Mouse (Mus musculus) bone marrow macrophage, adult 2 months (primary cell): Measurements from ENCODE around the gene Uchl4. TPM values are rescaled to one million over a fixed set of nuclear protein-coding genes. Genes with fewer than 3 reads are reported as not detected.
A peak's percentile ranks its signal among the peaks of the same experiment; 100 is the strongest.

ENCODE experiments used
- H3K27ac ChIP-seq: 2 replicates; pipeline ENCODE4 v1.5.1; 2012; ENCODE audit warnings: low read depth, low read length; ENCODE audit not compliant: insufficient read depth
- H3K4me1 ChIP-seq: 2 replicates; pipeline ENCODE4 v1.6.1; 2012; ENCODE audit warnings: low read length; ENCODE audit not compliant: control insufficient read depth, insufficient read depth
- H3K4me3 ChIP-seq: 2 replicates; pipeline ENCODE4 v1.5.1; 2012; ENCODE audit warnings: mild to moderate bottlenecking, low read length, moderate library complexity; ENCODE audit not compliant: insufficient read depth
- CTCF ChIP-seq: IDR thresholded peaks from 2 replicates; pipeline ENCODE4 v1.5.1; 2012; ENCODE audit warnings: low read depth, mild to moderate bottlenecking, low read length, moderate library complexity
- POLR2A ChIP-seq: IDR thresholded peaks from 2 replicates; pipeline ENCODE4 v1.6.1; 2012; ENCODE audit warnings: mild to moderate bottlenecking, low read depth, low read length, borderline replicate concordance
- polyA plus RNA-seq: library from polyadenylated mRNA; stranded (reverse); fragments of >200 nt; gene quantifications from 2 replicates; pipeline ENCODE4 v1.2.4, GENCODE M21; 2012; ENCODE audit not compliant: missing spikeins, insufficient read depth, insufficient read length

Gene Uchl4
- polyA plus RNA-seq, 1 experiment = 2.1 TPM

- Histone ChIP-seq H3K27ac (no peak overlapping the region), H3K4me1 (no peaks in the 10 kb centered on the region), H3K4me3 (no peak overlapping the region)
- TF ChIP-seq CTCF (no peak), POLR2A (no peak)
These were observed 36.2 kb downstream of the Uchl4 start for GRCm38 (mm10) chr9:64271249-64271648.

- H3K4me1 ChIP-seq = no peaks in the 10 kb centered on the region
- H3K4me3 ChIP-seq = no peak overlapping the region
- H3K27ac ChIP-seq = no peak overlapping the region
- TF ChIP-seq POLR2A (no peak), CTCF (peak; percentile 34; the same call in 1 of the 2 replicates)
These were observed 37.6 kb downstream of the Uchl4 start for GRCm38 (mm10) chr9:64272611-64273010.

- H3K4me1 ChIP-seq = no peaks in the 10 kb centered on the region
- no peak overlapping the region for H3K27ac ChIP-seq
- TF ChIP-seq CTCF (no peak), POLR2A (no peak)
- H3K4me3 ChIP-seq = no peak overlapping the region
These were observed 38.8 kb downstream of the Uchl4 start for GRCm38 (mm10) chr9:64273757-64274156.

GRCm38 (mm10) chr9:64274291-64274690 is 39.3 kb downstream of the Uchl4 start:
- Histone ChIP-seq H3K27ac (no peak overlapping the region), H3K4me1 (no peaks in the 10 kb centered on the region), H3K4me3 (no peak overlapping the region)
- TF ChIP-seq CTCF (no peak), POLR2A (no peak)

GRCm38 (mm10) chr9:64274919-64275318 is 39.9 kb downstream of the Uchl4 start:
- Histone ChIP-seq H3K4me3 (no peak overlapping the region), H3K4me1 (no peaks in the 10 kb centered on the region), H3K27ac (no peak overlapping the region)
- peak; percentile 39; the same call in 1 of the 2 replicates for TF ChIP-seq CTCF
- TF ChIP-seq POLR2A = no peak

- H3K4me1 ChIP-seq = peaks cover 3% of the 10 kb centered on the region; the same call in 1 of the 2 replicates
- TF ChIP-seq CTCF = no peak
- no peak for TF ChIP-seq POLR2A
- no peak overlapping the region for H3K27ac ChIP-seq
- H3K4me3 ChIP-seq = no peak overlapping the region
These were observed 42.7 kb downstream of the Uchl4 start for GRCm38 (mm10) chr9:64277706-64278105.

GRCm38 (mm10) chr9:64278665-64279310 is 43.8 kb downstream of the Uchl4 start:
- TF ChIP-seq POLR2A (no peak), CTCF (no peak)
- Histone ChIP-seq H3K27ac (no peak overlapping the region), H3K4me3 (no peak overlapping the region), H3K4me1 (peaks cover 3% of the 10 kb centered on the region; the same call in 1 of the 2 replicates)

GRCm38 (mm10) chr9:64281105-64281780 is 46.2 kb downstream of the Uchl4 start, which contains the start of gene Tipin:
Gene Tipin, plus strand, starts transcription at chr9:64281581.
- peaks cover 3% of the 10 kb centered on the region; the same call in 1 of the 2 replicates for H3K4me1 ChIP-seq
- H3K27ac ChIP-seq = peak within 1 kb of the TSS; percentile 54
- H3K4me3 ChIP-seq = peak within 1 kb of the TSS; percentile 86
- TF ChIP-seq POLR2A (0 out of 2 replicates have a peak, but pooled peaks have one; percentile 8), CTCF (no peak)

DNA sequence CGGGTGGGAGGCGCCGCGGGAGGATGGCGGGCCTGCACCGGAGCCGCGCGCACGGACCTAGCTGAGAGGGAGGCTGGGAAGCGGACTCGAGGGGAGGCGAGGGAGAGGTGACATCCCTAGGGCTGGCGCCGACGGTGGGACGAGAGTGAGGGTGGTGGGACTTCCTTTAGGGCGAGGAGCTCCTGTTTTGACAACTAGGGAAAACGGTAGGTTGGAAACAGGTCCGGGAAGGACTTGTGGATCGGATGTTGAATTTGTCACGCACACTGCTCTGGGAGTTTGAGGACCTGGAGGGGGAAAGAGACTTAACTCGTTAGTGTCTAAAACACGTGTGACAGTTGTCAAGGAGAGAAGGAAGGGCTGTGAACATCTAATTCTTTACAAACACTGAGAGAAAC is 46.8 kb downstream of the Uchl4 start:
- Histone ChIP-seq H3K4me1 (peaks cover 3% of the 10 kb centered on the region; the same call in 1 of the 2 replicates), H3K27ac (peak overlapping the region; percentile 54), H3K4me3 (peak overlapping the region; percentile 86)
- no peak for TF ChIP-seq CTCF
- TF ChIP-seq POLR2A = no peak
